Mouse (Mus musculus): ENCODE measurements around the gene Rragd. TPM values are rescaled to one million over a fixed set of nuclear protein-coding genes. Genes with fewer than 3 reads are reported as not detected.

Gene Rragd
- polyA plus RNA-seq, 1 experiment from 2014 or later, result 41.9 TPM

DNA sequence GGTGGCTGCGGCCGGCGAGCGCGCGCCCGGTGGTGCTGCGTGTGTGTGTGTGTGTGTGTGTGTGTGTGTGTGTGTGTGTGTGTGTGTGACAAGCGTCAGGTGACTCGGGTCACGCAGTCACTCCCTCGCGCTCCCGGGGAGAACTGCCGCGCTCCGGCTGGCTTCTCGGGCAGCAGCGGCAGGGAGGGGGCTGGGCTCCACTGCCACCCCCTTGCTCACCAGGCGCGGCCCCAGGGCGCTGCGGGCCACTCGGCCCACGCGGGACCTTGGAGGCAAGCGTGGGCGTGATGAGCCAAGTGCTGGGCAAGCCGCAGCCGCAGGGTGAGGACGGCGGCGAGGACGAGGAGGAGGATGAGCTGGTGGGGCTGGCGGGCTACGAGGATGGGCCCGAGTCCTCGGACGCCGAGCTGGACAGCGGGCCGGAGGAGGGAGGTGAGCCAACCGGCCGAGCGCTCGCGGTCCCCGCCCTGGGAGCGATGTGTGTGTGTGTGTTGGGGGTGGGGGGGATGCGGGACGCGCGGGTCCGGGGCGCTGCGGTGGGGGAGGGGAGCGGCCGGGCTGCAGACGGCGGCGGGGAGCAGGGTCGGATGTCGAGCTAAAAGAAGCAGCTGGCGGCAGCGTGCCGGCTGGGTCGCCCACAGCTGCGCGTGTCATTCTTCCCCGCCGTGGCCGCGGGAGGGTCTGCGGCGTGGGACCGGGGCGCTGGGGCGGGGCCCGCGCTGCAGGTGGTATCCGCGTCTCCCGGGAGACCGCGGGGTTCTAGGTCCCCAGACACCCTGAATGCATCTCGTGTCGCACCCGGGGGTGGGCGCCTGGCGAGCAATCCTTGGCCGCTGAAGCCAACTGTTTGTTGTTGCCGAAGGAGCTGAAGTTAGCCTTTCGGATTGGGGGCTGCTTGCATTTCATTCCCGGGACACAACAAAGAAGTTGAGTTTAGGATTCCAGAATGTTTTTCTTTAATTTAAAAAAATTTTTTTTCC lies 629 bp downstream of the Rragd start:
- H3K4me3 ChIP-seq (ENCODE audit: low read length), result peak overlapping the region; percentile 84
- peak overlapping the region; percentile 87 for H3K9ac ChIP-seq (ENCODE audit: low read length)
- H3K27me3 ChIP-seq (ENCODE audit: control insufficient read depth, insufficient read depth, low read length), result no peaks in the 10 kb centered on the region
- peaks cover 4% of the 10 kb centered on the region; the same call in 1 of the 2 replicates for H3K9me3 ChIP-seq (replicated peaks; ENCODE audit: control insufficient read depth, low read length)
- peak; percentile 71 for ATAC-seq (replicated peaks; ENCODE audit: extremely low read depth, insufficient read depth, low FRiP score)
- WGBS, result under 1% methylated on average over 84 of the region's 94 CpGs
- peaks cover 36% of the 10 kb centered on the region for H3K4me1 ChIP-seq (ENCODE audit: control insufficient read depth, insufficient read depth, low read length)
- peak overlapping the region; percentile 89 for H3K27ac ChIP-seq (ENCODE audit: low read length)
- peak overlapping the region; percentile 81 for H3K4me2 ChIP-seq (ENCODE audit: low read depth, low read length)
- no peaks in the 10 kb centered on the region for H3K36me3 ChIP-seq (ENCODE audit: control insufficient read depth, insufficient read depth)

DNA sequence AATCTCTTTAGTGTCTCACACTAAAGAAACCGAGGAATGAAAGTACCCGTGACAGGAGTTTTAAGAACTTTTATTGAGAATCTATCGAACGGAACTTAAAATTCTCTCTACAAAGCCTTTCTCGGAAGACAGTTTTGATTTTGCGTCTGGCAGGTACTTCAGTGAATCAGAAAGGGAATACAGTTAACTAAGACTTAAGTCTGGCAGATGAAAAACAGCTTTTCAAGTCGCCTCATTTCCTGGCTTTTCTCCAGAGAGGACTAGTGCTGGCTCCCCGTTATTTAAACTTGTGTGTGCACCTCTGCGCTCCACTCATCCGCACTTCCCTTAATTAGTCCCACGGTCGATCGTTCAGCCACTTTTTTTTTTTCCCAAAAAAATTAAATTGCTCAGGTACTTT lies 1.4 kb downstream of the Rragd start:
- peaks cover 36% of the 10 kb centered on the region for H3K4me1 ChIP-seq (ENCODE audit: control insufficient read depth, insufficient read depth, low read length)
- peak overlapping the region; percentile 84 for H3K4me3 ChIP-seq (ENCODE audit: low read length)
- 1% methylated on average over 13 of the region's 13 CpGs for WGBS
- no peaks in the 10 kb centered on the region for H3K27me3 ChIP-seq (ENCODE audit: control insufficient read depth, insufficient read depth, low read length)
- H3K9ac ChIP-seq (ENCODE audit: low read length), result peak overlapping the region; percentile 87
- no peaks in the 10 kb centered on the region for H3K9me3 ChIP-seq (replicated peaks; ENCODE audit: control insufficient read depth, low read length)
- no peaks in the 10 kb centered on the region for H3K36me3 ChIP-seq (ENCODE audit: control insufficient read depth, insufficient read depth)
- H3K27ac ChIP-seq (ENCODE audit: low read length), result peak overlapping the region; percentile 89
- no peak for ATAC-seq (replicated peaks; ENCODE audit: extremely low read depth, insufficient read depth, low FRiP score)
- H3K4me2 ChIP-seq (ENCODE audit: low read depth, low read length), result peak overlapping the region; percentile 81

DNA sequence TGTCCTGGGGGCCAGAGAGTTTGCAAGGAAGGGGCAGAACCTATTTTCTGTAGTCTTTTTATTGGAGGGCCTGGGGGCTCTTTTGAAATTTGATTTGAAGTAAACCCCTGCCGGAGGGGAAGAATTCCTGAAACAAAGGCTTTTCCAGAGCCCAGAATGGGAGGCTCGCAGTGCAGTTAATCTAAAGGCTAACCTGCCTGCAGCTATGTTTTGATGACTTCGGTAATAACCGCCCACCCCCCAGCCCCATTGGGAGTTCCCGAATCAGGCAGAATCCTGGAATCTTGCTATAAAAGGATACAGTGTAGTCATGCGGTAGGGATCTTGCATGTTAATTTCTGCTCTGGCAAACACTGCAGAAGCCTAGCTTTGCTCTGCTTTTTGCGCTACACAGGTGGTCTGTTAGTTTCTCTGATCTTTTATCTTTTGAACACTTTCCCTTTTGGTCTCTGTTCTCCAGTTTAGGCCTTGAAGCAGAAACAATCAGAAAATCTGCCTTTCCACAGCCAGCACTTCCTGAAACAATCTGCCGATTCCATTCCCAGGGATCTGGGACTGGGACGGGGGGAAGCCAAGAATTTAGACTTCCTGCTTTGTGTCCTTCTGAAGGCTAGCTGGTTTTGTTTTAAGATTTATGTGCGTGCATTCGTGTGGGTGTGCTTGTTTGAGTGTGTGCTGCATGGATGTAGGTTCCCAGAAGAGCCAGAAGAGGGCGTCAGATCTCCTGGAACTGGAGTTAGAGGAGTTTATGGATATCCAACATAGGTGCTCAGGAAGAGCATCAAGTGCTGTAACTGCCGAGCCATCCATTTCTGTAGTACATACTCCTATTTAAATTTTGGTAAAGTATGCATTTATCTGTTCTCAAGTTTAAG lies 2.2 kb downstream of the Rragd start:
- H3K27ac ChIP-seq (ENCODE audit: low read length), result peak overlapping the region; percentile 28
- H3K27me3 ChIP-seq (ENCODE audit: control insufficient read depth, insufficient read depth, low read length), result no peaks in the 10 kb centered on the region
- no peaks in the 10 kb centered on the region for H3K36me3 ChIP-seq (ENCODE audit: control insufficient read depth, insufficient read depth)
- H3K4me3 ChIP-seq (ENCODE audit: low read length), result peak overlapping the region; percentile 84
- ATAC-seq (replicated peaks; ENCODE audit: extremely low read depth, insufficient read depth, low FRiP score), result no peak
- WGBS, result 21% methylated on average over 13 of the region's 13 CpGs
- peaks cover 36% of the 10 kb centered on the region for H3K4me1 ChIP-seq (ENCODE audit: control insufficient read depth, insufficient read depth, low read length)
- H3K9ac ChIP-seq (ENCODE audit: low read length), result peak overlapping the region; percentile 43
- H3K4me2 ChIP-seq (ENCODE audit: low read depth, low read length), result peak overlapping the region; percentile 81
- no peaks in the 10 kb centered on the region for H3K9me3 ChIP-seq (replicated peaks; ENCODE audit: control insufficient read depth, low read length)

DNA sequence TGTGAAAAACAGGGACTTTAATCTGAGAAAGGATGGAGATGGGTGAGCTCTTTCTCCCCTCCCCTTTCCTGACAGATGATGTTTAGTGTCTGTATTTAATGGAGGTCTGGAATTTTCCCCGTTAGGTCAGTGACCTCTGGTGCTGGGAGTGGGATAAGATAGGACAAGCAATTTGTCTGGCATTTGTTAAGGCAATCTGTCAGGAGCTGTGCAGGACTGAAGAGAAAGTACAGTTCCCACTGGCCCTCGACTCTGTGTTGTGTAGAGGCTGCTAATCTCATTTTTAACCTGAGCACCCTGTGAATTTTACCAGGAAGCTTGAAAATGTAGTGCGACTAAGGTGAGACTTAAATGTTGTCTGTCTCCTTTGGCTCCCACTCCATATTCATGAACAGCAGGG lies 2.8 kb downstream of the Rragd start:
- Histone ChIP-seq H3K36me3 (ENCODE audit: control insufficient read depth, insufficient read depth) (no peaks in the 10 kb centered on the region), H3K9me3 (replicated peaks; ENCODE audit: control insufficient read depth, low read length) (no peaks in the 10 kb centered on the region), H3K27me3 (ENCODE audit: control insufficient read depth, insufficient read depth, low read length) (no peaks in the 10 kb centered on the region), H3K4me1 (ENCODE audit: control insufficient read depth, insufficient read depth, low read length) (peaks cover 36% of the 10 kb centered on the region), H3K9ac (ENCODE audit: low read length) (no peak overlapping the region), H3K4me2 (ENCODE audit: low read depth, low read length) (peak overlapping the region; percentile 46; the same call in 1 of the 2 replicates), H3K27ac (ENCODE audit: low read length) (peak overlapping the region; percentile 25), H3K4me3 (ENCODE audit: low read length) (no peak overlapping the region)
- peak; percentile 59 for ATAC-seq (replicated peaks; ENCODE audit: extremely low read depth, insufficient read depth, low FRiP score)
- WGBS, result 8% methylated on average over 3 of the region's 3 CpGs

DNA sequence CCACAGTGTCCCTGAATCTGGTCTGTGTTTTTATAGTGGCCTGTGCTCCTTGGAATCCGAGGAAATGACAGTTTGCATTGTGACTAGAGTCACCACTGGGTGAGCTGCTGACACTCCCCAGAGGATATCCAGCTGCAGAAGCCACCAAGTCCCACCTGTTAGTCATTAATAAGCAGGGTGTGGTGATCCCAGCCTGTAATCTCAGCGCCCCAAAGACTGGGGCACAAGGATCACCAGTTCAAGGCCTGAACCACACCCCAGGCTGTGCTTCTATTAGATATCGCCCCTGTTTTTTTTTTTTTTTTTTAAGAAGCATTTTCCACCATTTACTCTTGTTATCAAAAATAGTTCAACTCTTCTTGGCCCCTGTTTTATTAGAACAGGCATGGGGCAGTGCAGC lies 4.2 kb downstream of the Rragd start:
- Histone ChIP-seq H3K36me3 (ENCODE audit: control insufficient read depth, insufficient read depth) (no peaks in the 10 kb centered on the region), H3K9ac (ENCODE audit: low read length) (no peak overlapping the region), H3K27ac (ENCODE audit: low read length) (no peak overlapping the region), H3K27me3 (ENCODE audit: control insufficient read depth, insufficient read depth, low read length) (no peaks in the 10 kb centered on the region), H3K9me3 (replicated peaks; ENCODE audit: control insufficient read depth, low read length) (no peaks in the 10 kb centered on the region), H3K4me2 (ENCODE audit: low read depth, low read length) (no peak overlapping the region), H3K4me1 (ENCODE audit: control insufficient read depth, insufficient read depth, low read length) (peaks cover 27% of the 10 kb centered on the region), H3K4me3 (ENCODE audit: low read length) (no peak overlapping the region)
- no peak for ATAC-seq (replicated peaks; ENCODE audit: extremely low read depth, insufficient read depth, low FRiP score)
- 49% methylated on average over 3 of the region's 3 CpGs for WGBS

DNA sequence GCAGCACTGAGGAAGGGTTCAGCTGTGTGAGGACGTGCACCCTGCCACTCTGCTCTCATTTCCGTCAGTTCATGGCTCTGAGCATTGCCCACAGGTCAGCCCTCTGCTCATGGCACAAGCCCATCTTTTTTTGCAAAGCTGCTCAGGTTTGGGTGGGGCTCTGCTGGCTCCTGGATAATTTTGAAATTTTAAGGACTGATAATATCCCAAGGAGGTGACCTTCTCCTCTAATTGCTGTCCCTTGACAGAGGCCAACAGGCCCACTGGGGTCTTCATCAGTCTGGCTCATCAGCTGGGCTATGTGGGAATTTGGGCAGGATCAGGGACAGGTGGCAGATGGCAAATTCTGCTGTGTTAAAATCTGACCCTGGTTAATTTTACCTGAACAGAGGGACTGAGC lies 6.5 kb downstream of the Rragd start:
- Histone ChIP-seq H3K27me3 (ENCODE audit: control insufficient read depth, insufficient read depth, low read length) (no peaks in the 10 kb centered on the region), H3K9ac (ENCODE audit: low read length) (no peak overlapping the region), H3K36me3 (ENCODE audit: control insufficient read depth, insufficient read depth) (no peaks in the 10 kb centered on the region), H3K4me3 (ENCODE audit: low read length) (no peak overlapping the region), H3K4me1 (ENCODE audit: control insufficient read depth, insufficient read depth, low read length) (peaks cover 21% of the 10 kb centered on the region), H3K9me3 (replicated peaks; ENCODE audit: control insufficient read depth, low read length) (no peaks in the 10 kb centered on the region; the same call in 1 of the 2 replicates), H3K27ac (ENCODE audit: low read length) (no peak overlapping the region), H3K4me2 (ENCODE audit: low read depth, low read length) (no peak overlapping the region)
- no peak for ATAC-seq (replicated peaks; ENCODE audit: extremely low read depth, insufficient read depth, low FRiP score)
- WGBS, result 86% methylated on average over 2 of the region's 2 CpGs

DNA sequence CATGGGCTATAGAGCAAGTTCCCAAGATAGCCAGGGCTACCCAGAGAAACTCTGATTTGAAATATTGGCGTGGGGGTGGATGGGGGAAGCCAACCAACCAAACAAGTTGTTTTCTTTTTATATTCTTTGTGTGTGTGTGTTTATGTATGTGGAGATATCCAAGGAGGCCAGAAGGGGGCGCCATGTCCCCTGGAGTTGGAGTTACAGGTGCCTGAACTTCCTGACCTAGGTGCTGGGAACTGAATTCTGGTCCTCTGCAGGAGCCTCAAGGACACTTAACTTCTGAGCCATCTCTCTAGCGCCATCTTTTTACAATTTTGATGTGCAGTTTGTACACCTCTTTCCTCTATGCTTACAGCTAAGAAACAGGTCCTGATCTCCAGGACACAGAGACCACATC lies 11.3 kb downstream of the Rragd start:
- Histone ChIP-seq H3K4me2 (ENCODE audit: low read depth, low read length) (no peak overlapping the region), H3K9me3 (replicated peaks; ENCODE audit: control insufficient read depth, low read length) (no peaks in the 10 kb centered on the region; the same call in 1 of the 2 replicates), H3K4me1 (ENCODE audit: control insufficient read depth, insufficient read depth, low read length) (no peaks in the 10 kb centered on the region), H3K27me3 (ENCODE audit: control insufficient read depth, insufficient read depth, low read length) (no peaks in the 10 kb centered on the region), H3K36me3 (ENCODE audit: control insufficient read depth, insufficient read depth) (no peaks in the 10 kb centered on the region), H3K4me3 (ENCODE audit: low read length) (no peak overlapping the region), H3K27ac (ENCODE audit: low read length) (no peak overlapping the region), H3K9ac (ENCODE audit: low read length) (no peak overlapping the region)
- WGBS, result 71% methylated on average over 3 of the region's 3 CpGs
- ATAC-seq (replicated peaks; ENCODE audit: extremely low read depth, insufficient read depth, low FRiP score), result no peak

DNA sequence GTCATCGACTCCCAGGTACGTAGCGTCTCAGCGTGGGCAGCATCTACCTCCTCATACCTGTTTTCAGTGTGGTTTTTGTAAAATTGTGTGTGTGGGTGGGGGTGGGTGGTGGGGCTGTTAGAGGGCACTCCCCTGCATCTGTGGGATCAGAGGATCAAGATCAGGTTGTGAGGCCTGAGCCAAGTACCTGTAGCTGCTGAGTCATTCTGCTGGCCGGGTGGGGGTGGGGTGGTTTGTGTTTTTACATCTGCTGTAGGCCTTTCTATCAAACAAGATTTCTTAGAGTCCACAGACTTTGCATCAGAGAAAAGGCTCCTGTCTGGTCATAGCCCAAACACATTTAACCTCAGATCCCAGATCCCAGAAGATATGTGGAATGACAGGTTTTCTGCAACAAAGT lies 13.2 kb downstream of the Rragd start:
- Histone ChIP-seq H3K4me3 (ENCODE audit: low read length) (no peak overlapping the region), H3K9ac (ENCODE audit: low read length) (no peak overlapping the region), H3K9me3 (replicated peaks; ENCODE audit: control insufficient read depth, low read length) (no peaks in the 10 kb centered on the region; the same call in 1 of the 2 replicates), H3K27me3 (ENCODE audit: control insufficient read depth, insufficient read depth, low read length) (no peaks in the 10 kb centered on the region), H3K27ac (ENCODE audit: low read length) (no peak overlapping the region), H3K36me3 (ENCODE audit: control insufficient read depth, insufficient read depth) (no peaks in the 10 kb centered on the region), H3K4me2 (ENCODE audit: low read depth, low read length) (no peak overlapping the region), H3K4me1 (ENCODE audit: control insufficient read depth, insufficient read depth, low read length) (no peaks in the 10 kb centered on the region)
- ATAC-seq (replicated peaks; ENCODE audit: extremely low read depth, insufficient read depth, low FRiP score), result no peak
- WGBS, result 94% methylated on average over 5 of the region's 5 CpGs

Measured in heart, embryonic 16.5 days (tissue).